Mouse (Mus musculus) adrenal gland, adult 2 months (tissue): ENCODE data around the gene Ibsp. TPM values are rescaled to one million over a fixed set of nuclear protein-coding genes. Genes with fewer than 3 reads are reported as not detected.

Source experiments
- DNase-seq: peaks from one replicate; pipeline ENCODE4 v3.0.0; 2021
- long read RNA-seq: library from polyadenylated mRNA; stranded (forward); transcript quantifications from one replicate; pipeline ENCODE4 v2.0.0, GENCODE M21; 2021
- polyA plus RNA-seq: library from polyadenylated mRNA; depleted of rRNA; stranded (reverse); fragments of >200 nt; gene quantifications from 2 replicates; pipeline ENCODE4 v1.2.3, GENCODE M21; 2012; rRNA removed
- total RNA-seq, 2 experiments: library from RNA; stranded (reverse); gene quantifications; 2 replicates each; pipeline ENCODE4 v1.2.3; 2021

Ibsp gene
- total RNA-seq = under 1 TPM in 1 of 2 experiments, not detected in 1; 0.32 TPM
- not detected in 2 replicates for polyA plus RNA-seq
- long read RNA-seq = 0 reads

DNA sequence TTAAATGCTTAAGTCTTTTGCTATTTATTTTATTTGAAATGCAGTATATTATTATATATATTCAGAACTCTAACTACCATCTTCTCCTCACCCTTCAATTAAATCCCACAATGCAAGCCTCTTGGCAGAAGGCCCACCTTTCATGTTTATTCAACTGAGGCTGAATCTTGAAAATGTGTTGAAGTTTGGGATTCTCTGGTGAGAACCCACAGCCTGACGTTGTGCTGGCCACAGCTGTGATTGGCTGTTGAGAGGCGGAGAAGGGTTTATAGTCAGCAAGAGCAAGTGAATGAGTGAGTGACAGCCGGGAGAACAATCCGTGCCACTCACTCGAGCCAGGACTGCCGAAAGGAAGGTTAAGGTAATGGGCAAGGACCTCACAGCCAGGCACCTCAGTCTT, at the start of gene Ibsp:
Ibsp (plus strand) TSS at position 178 of the 400 bp plus-strand sequence.
- DNase-seq = no peak

- peak; percentile 2 for DNase-seq
These were observed 47.2 kb upstream of the Ibsp start for GRCm38 (mm10) chr5:104251811-104252210.

GRCm38 (mm10) chr5:104256585-104256984, 42.4 kb upstream of the Ibsp start:
- no peak for DNase-seq

DNA sequence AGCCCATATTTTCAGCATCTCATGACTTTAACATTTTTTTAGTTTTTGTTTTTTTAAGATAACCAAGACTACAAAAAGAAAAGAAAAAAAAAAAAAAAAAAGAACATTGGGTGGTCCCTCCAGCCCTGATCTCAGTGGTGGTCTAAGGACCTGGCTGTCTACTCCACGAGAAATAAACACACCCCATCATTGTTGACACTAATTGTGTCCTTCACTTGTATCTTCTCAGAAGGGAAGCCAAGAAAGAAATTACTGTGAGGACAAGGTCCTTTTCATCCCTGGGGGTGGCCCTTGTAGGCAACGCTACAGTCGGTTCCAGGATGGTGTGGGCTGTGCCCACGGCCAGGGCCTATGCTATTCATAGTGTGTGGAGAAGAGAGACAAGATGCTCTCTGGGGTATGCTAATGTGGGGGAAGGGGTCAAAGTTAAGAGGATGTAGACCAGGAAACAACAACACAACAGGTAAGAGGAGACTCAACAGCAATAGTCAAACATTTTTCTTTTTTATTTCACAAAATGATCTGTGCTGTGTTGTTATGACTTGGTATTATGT, 37.0 kb upstream of the Ibsp start:
- no peak for DNase-seq

DNA sequence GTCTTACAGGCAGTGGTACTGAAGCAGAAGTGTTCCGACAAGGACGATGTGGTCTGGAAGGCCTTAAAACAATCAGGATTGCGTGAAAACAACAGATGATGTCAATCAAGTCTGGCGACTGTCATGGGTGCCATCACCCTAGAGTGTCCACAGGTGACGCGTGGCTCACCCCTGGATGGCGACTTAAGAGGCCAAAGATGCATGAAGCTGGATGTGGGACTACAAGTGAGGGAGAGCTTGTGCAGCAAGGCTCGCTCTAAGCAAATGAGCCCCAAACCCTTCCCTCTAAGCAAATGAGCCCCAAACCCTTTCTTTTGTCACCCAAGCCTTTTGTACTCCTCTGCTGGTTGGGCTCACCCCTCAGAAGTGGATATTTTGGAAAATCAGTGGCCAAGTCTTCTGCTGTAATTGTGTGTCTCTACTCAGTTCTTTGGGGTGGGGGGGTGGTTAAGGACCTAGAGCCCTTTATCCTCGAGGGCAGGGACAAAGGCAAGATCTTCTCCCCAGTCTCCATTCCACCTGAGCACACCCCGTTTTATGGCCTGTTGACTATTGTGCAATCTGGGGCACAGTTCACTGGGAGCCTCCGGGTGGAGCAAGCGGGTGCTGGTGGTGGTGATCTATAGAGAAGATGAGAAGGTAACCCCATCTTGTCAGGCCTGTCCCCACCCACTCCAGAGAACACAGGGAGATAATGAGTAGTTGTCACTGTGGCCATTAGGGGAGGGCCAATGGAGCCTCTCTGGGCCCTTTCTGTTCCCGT, 35.8 kb upstream of the Ibsp start:
- no peak for DNase-seq

DNA sequence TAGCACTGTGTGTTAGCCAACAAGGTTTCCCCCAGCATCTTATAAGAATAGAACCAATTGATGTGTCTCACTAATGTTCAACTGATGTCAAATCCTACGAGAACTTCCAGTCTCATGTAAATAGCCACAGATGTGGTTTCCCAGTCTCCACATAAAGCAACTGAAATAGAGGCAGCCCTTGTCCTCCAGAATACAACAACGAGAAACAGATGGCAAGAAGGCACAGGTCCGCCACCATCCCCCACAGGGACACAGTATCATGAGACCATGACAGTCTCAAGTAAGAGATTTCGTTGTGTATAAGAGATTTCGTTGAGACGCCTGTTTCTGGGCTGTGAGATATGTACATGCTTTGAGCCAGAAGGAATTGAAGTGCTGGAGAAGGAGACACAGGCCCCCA, 4.8 kb upstream of the Ibsp start:
- DNase-seq = no peak

DNA sequence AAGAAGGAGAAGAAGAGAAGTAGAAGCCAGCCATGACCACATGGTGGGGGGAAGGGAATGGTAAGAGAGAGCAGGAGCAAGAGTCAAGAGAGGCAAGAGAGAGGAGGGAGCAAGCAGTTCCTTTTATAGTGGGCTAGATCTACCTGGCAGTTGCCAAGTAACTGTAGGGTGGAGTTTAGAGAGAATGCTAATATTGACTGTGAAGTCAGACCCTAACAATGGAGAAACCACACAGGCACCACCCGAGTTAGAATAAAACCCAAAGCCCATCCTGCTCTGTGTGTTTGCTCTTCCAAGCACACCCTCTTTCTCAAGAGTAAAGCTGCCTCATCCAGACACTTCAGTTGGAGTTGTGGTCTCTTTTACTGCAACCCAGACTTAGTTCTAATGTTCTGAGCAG, 15.1 kb downstream of the Ibsp start:
- no peak for DNase-seq

DNA sequence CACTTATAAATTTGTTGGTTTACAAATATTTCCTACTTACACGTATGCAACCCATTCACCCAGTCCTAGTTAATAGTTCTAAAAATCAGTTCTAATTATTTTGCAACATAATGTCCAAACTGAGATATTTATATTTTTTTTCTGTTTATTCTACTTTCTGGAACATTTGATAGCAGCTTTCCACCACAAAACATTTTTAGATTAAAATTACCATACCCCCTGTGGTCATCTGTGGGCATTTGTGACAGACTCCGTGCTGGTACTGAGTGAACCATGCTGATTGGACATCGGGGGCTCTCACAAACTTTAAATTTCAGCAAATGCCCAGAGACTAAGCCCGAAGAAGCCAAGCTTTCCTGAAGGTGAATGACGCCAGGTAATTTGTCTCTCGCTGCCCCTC, 26.1 kb downstream of the Ibsp start, which contains the start of gene Mepe:
Mepe (plus strand) TSS at position 301 of the 400 bp plus-strand sequence.
- no peak for DNase-seq

GRCm38 (mm10) chr5:104326884-104327283, 27.9 kb downstream of the Ibsp start:
- no peak for DNase-seq

DNA sequence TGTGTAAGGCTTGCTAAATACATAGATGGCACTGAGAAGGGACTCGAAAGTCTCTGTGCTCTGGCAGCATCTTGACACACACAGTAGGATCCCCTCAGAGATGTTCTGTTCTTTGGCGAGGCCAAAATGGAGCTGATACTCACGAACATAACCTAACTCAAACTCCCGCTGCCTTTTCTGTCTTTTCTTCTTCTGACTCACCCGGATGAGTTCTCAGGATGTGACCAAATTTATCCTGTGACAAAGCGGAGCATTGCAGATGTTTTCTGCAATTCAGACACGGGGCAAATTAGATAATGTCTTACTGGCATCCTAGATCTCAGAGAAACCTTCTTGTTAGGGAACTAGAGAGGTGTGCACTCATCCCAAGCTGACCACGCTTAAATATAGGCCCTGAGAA, 28.4 kb downstream of the Ibsp start:
- no peak for DNase-seq

DNA sequence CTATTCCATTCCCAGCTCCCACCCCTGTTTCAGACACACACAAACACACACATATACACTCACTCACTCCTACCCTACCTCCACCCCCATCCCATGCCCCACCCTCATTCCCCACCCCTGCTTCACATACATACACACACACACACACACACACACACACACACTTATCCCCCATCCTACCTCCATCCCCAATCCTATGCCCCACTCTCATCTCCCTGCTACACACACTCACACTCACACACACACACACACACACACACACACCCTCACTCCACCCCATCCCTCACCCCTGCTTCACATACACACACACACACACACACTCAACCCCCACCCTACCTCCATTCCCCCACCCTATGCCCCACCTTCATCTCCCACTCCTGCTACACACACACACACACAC, 28.9 kb downstream of the Ibsp start:
- no peak for DNase-seq

GRCm38 (mm10) chr5:104328317-104328850, 29.4 kb downstream of the Ibsp start:
- no peak for DNase-seq

DNA sequence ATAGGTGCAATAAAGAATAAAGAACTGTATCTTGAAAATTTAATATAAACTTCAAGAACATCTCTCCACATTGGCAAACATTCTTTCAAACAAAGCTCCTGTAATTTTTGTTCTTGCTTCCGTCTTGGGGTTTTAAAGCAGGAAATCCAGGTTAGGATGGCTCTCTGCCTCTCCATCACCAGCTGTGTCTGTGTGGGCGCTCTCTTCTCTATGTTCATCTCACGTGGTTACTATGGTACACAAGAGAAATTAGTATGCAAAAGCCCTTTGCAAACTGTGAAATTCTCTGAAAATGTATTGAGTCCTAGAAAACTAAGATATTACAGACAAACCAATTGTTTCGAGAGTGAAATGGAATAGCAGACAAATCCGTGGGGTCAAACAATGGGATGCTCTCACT, 30.4 kb downstream of the Ibsp start:
- DNase-seq = no peak

GRCm38 (mm10) chr5:104330088-104330487, 31.1 kb downstream of the Ibsp start:
- DNase-seq = no peak

- DNase-seq = no peak
These were observed 33.3 kb downstream of the Ibsp start for GRCm38 (mm10) chr5:104332296-104332695.

DNA sequence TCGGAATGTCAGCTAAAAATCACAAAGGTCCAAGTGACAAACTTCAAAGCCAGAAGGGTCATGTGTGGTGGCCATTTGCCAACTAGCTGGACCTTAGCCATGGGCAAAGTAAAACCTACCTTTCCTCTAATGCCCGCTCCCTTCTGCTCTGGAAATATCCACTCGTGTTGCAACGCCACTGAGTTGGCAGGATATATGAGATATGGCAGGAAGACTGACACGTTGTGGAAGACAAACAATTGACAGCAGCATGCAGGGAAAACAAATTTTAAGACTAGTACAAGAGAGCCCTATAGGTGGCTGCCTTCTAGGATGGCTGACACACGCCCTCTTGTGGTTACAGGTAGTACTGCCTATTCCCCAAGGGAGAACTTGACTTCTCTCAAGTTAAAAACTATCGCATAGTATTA, 34.3 kb downstream of the Ibsp start:
- DNase-seq = peak; percentile 59

GRCm38 (mm10) chr5:104333643-104334042, 34.7 kb downstream of the Ibsp start:
- no peak for DNase-seq

DNA sequence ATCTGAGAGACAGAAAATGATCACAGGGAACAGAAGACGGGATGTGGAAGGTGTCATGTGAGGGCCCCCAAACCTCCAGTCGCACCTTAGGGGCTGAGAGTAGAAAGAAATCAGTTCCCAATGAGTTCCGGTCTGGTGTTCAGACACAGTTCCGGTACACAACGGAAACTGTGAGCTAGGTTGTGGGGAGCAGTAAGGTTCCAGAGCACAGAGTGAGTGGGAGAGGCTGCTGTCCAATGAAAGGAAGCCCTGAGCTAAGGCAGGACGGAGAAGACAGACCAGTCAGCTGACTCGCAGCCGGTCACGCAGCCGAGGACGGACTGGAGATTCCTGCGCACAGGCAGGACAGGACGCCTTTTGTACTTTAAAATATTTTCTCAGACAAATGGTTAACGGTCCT, 35.5 kb downstream of the Ibsp start:
- DNase-seq = no peak

GRCm38 (mm10) chr5:104335962-104336361, 37.0 kb downstream of the Ibsp start:
- DNase-seq = no peak

DNA sequence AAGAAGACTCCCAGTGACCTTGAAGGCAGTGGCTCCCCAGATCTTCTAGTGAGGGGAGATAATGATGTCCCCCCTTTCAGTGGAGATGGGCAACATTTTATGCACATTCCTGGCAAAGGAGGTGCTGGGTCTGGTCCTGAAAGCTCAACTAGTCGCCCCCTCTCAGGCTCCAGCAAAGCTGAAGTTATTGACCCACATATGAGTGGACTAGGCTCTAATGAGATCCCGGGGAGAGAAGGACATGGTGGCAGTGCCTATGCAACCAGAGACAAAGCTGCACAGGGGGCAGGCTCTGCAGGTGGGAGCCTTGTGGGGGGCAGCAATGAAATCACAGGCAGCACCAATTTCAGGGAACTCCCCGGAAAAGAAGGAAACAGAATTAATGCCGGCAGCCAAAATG, 38.5 kb downstream of the Ibsp start:
- no peak for DNase-seq

DNA sequence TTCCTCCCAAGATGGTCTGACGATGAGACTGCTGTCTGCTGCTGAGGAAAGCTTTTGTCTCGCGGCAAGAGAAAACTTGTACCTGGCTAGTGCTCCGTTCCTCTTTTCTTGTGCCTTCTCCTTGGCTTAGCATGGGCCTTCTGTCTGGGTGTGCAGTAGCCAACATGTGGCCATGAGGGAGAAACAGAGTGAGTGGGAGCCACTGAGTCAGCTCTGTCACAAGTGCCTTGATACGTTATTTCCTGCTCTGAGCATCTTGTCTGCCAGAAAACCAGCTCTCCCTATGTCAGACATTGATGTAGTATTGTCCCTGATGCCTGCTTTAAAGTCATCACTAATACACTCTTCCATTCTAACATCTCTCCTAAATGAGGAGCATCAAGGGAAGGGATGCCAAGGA, 40.0 kb downstream of the Ibsp start:
- no peak for DNase-seq

DNA sequence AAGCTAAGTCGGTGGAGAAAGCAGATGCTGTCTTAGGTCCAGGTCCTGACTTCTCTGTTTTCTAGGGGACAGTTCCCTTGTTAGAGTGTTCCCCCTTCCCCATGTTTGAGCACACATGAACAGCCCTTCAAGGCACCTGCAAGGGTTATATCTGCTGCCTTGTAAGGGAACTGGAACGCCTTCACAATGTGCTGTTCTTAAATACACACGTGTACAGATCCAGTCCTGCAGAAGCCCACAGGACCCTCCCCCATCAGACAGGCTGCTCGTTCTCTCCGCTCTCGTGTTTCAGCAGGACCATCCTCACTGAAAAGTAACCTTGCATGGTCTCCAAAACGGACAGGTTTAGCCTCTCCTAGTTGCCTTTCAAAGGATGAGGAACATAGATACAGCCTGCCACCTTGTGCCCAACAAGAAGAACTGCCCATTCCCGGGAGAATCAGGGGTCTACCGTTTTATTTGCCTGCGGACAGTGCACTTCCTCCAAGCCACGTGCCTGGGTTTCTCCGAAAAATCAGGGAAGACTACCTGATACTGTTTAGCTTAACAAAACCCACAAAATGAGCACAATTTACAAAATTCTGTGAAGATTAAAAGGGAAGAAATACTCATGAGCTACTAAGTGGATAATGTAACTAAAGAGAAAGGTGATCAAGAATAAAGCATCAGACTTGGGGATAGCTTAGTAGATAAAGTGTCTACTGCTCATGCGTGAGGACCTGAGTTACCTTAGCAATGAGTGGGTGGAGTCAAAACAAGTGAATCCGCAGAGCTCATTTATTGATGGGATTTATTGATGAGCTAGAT, 40.9 kb downstream of the Ibsp start:
- no peak for DNase-seq

GRCm38 (mm10) chr5:104340513-104340829, 41.5 kb downstream of the Ibsp start:
- DNase-seq = no peak
